Mouse (Mus musculus): ENCODE results near the gene Foxe1. TPM values are rescaled to one million over a fixed set of nuclear protein-coding genes. Genes with fewer than 3 reads are reported as not detected.

Foxe1 gene
- polyA plus RNA-seq, 1 experiment from 2014 or later: not detected

- no peak for ATAC-seq
- no peaks in the 10 kb centered on the region for H3K36me3 ChIP-seq (ENCODE audit: control insufficient read depth, insufficient read depth)
- no peak overlapping the region for H3K27ac ChIP-seq (ENCODE audit: low read depth, low read length)
- no peaks in the 10 kb centered on the region for H3K4me1 ChIP-seq (replicated peaks; ENCODE audit: control insufficient read depth, insufficient read depth, low read length)
- H3K4me3 ChIP-seq (ENCODE audit: low read depth, low read length): no peak overlapping the region
- no peak overlapping the region for H3K9ac ChIP-seq (ENCODE audit: low read depth, low read length)
- no peaks in the 10 kb centered on the region for H3K9me3 ChIP-seq (ENCODE audit: control insufficient read depth)
- TF ChIP-seq CTCF (IDR thresholded peaks at IDR 0.05; ENCODE audit: low read depth): peak; percentile 51
- no peaks in the 10 kb centered on the region; the same call in 1 of the 2 replicates for H3K27me3 ChIP-seq (replicated peaks; ENCODE audit: control insufficient read depth, insufficient read depth, low read length)
- no peak overlapping the region for H3K4me2 ChIP-seq (replicated peaks; ENCODE audit: low read depth)
- WGBS: 59% methylated on average over 4 of the region's 4 CpGs
These were observed 25.7 kb downstream of the Foxe1 start for GRCm38 (mm10) chr4:46369070-46369469.

GRCm38 (mm10) chr4:46370406-46370805 lies 27.0 kb downstream of the Foxe1 start:
- TF ChIP-seq CTCF (IDR thresholded peaks at IDR 0.05; ENCODE audit: low read depth): no peak
- Histone ChIP-seq H3K9me3 (ENCODE audit: control insufficient read depth) (no peaks in the 10 kb centered on the region), H3K36me3 (ENCODE audit: control insufficient read depth, insufficient read depth) (no peaks in the 10 kb centered on the region), H3K27ac (ENCODE audit: low read depth, low read length) (no peak overlapping the region), H3K4me1 (replicated peaks; ENCODE audit: control insufficient read depth, insufficient read depth, low read length) (no peaks in the 10 kb centered on the region), H3K9ac (ENCODE audit: low read depth, low read length) (no peak overlapping the region), H3K4me3 (ENCODE audit: low read depth, low read length) (no peak overlapping the region), H3K4me2 (replicated peaks; ENCODE audit: low read depth) (no peak overlapping the region), H3K27me3 (replicated peaks; ENCODE audit: control insufficient read depth, insufficient read depth, low read length) (no peaks in the 10 kb centered on the region; the same call in 1 of the 2 replicates)
- peak; percentile 70 for ATAC-seq
- 35% methylated on average over 6 of the region's 6 CpGs for WGBS

GRCm38 (mm10) chr4:46371030-46371429 lies 27.6 kb downstream of the Foxe1 start:
- WGBS: 16% methylated on average over 19 of the region's 19 CpGs
- Histone ChIP-seq H3K9ac (ENCODE audit: low read depth, low read length) (no peak overlapping the region), H3K4me2 (replicated peaks; ENCODE audit: low read depth) (no peak overlapping the region; the same call in 1 of the 2 replicates), H3K9me3 (ENCODE audit: control insufficient read depth) (no peaks in the 10 kb centered on the region), H3K4me1 (replicated peaks; ENCODE audit: control insufficient read depth, insufficient read depth, low read length) (no peaks in the 10 kb centered on the region), H3K27ac (ENCODE audit: low read depth, low read length) (no peak overlapping the region), H3K27me3 (replicated peaks; ENCODE audit: control insufficient read depth, insufficient read depth, low read length) (no peaks in the 10 kb centered on the region; the same call in 1 of the 2 replicates), H3K4me3 (ENCODE audit: low read depth, low read length) (no peak overlapping the region), H3K36me3 (ENCODE audit: control insufficient read depth, insufficient read depth) (no peaks in the 10 kb centered on the region)
- peak; percentile 51 for ATAC-seq
- no peak for TF ChIP-seq CTCF (IDR thresholded peaks at IDR 0.05; ENCODE audit: low read depth)

DNA sequence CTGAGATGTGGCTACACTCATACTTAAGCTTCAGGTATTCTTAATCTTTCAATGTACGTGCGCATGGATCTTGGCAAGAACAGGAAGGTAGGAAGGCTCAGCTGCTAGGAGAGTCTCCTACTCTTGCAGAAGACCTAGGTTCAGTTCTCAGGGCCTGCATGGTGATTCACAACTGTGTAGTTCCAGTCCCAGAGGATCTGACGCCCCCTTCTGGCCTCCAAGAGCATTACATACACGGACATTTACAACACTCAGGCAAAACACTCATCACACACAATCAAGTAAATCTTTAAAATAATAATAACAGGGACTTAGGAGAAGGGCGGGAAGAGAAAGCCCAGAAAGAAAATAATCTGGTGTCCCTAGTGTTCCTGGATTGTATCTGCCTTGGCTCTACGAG lies 31.0 kb downstream of the Foxe1 start:
- Histone ChIP-seq H3K27ac (ENCODE audit: low read depth, low read length) (no peak overlapping the region), H3K4me3 (ENCODE audit: low read depth, low read length) (peak overlapping the region; percentile 31), H3K9me3 (ENCODE audit: control insufficient read depth) (no peaks in the 10 kb centered on the region), H3K36me3 (ENCODE audit: control insufficient read depth, insufficient read depth) (peaks cover 22% of the 10 kb centered on the region), H3K4me1 (replicated peaks; ENCODE audit: control insufficient read depth, insufficient read depth, low read length) (no peaks in the 10 kb centered on the region), H3K9ac (ENCODE audit: low read depth, low read length) (0 out of 2 replicates have a peak overlapping the region, but pooled peaks have one; percentile 37), H3K27me3 (replicated peaks; ENCODE audit: control insufficient read depth, insufficient read depth, low read length) (no peaks in the 10 kb centered on the region; the same call in 1 of the 2 replicates), H3K4me2 (replicated peaks; ENCODE audit: low read depth) (peak overlapping the region; percentile 73)
- WGBS: 57% methylated on average over 6 of the region's 6 CpGs
- 0 out of 2 replicates have a peak, but pooled peaks have one; percentile 18 for ATAC-seq
- peak; percentile 67 for TF ChIP-seq CTCF (IDR thresholded peaks at IDR 0.05; ENCODE audit: low read depth)

GRCm38 (mm10) chr4:46374869-46375368 lies 31.5 kb downstream of the Foxe1 start:
- Histone ChIP-seq H3K9ac (ENCODE audit: low read depth, low read length) (peak overlapping the region; percentile 37; the same call in 1 of the 2 replicates), H3K27ac (ENCODE audit: low read depth, low read length) (no peak overlapping the region), H3K27me3 (replicated peaks; ENCODE audit: control insufficient read depth, insufficient read depth, low read length) (no peaks in the 10 kb centered on the region; the same call in 1 of the 2 replicates), H3K4me2 (replicated peaks; ENCODE audit: low read depth) (peak overlapping the region; percentile 73), H3K4me3 (ENCODE audit: low read depth, low read length) (peak overlapping the region; percentile 31), H3K4me1 (replicated peaks; ENCODE audit: control insufficient read depth, insufficient read depth, low read length) (no peaks in the 10 kb centered on the region), H3K9me3 (ENCODE audit: control insufficient read depth) (no peaks in the 10 kb centered on the region), H3K36me3 (ENCODE audit: control insufficient read depth, insufficient read depth) (peaks cover 26% of the 10 kb centered on the region)
- WGBS: 15% methylated on average over 22 of the region's 22 CpGs
- peak; percentile 94 for TF ChIP-seq CTCF (IDR thresholded peaks at IDR 0.05; ENCODE audit: low read depth)
- peak; percentile 57 for ATAC-seq

DNA sequence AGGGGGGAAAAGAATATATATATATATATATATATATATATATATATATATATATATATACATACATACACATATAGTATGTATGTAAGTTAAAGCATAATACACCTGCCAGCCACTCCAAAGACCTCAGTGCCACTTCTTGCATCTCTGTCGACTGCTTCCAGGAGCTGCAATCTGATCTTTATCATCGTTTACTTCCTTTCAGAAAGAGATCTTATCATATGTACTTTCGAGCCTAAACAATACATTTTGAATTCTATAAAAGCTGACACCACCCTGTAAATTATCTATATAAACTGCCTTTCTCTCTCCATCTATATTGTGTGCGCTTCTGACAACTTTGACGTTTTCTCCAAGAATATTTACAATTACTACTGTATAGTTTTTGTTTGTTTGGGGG lies 45.1 kb downstream of the Foxe1 start:
- no peaks in the 10 kb centered on the region for H3K27me3 ChIP-seq (replicated peaks; ENCODE audit: control insufficient read depth, insufficient read depth, low read length)
- H3K9ac ChIP-seq (ENCODE audit: low read depth, low read length): peak overlapping the region; percentile 80
- no peaks in the 10 kb centered on the region for H3K9me3 ChIP-seq (ENCODE audit: control insufficient read depth)
- 0 out of 2 replicates have a peak overlapping the region, but pooled peaks have one; percentile 83 for H3K27ac ChIP-seq (ENCODE audit: low read depth, low read length)
- no peak for TF ChIP-seq CTCF (IDR thresholded peaks at IDR 0.05; ENCODE audit: low read depth)
- H3K4me2 ChIP-seq (replicated peaks; ENCODE audit: low read depth): peak overlapping the region; percentile 80
- 10% methylated on average over 5 of the region's 5 CpGs for WGBS
- peak overlapping the region; percentile 76 for H3K4me3 ChIP-seq (ENCODE audit: low read depth, low read length)
- H3K36me3 ChIP-seq (ENCODE audit: control insufficient read depth, insufficient read depth): peaks cover 11% of the 10 kb centered on the region; the same call in 1 of the 2 replicates
- no peak for ATAC-seq
- H3K4me1 ChIP-seq (replicated peaks; ENCODE audit: control insufficient read depth, insufficient read depth, low read length): no peaks in the 10 kb centered on the region

Measured in intestine, postnatal 0 days (tissue).